Mouse (Mus musculus): ENCODE measurements around the gene Cat. TPM values are rescaled to one million over a fixed set of nuclear protein-coding genes. Genes with fewer than 3 reads are reported as not detected.

The Cat gene
- polyA plus RNA-seq, 1 experiment from 2014 or later = 86.2 TPM

DNA sequence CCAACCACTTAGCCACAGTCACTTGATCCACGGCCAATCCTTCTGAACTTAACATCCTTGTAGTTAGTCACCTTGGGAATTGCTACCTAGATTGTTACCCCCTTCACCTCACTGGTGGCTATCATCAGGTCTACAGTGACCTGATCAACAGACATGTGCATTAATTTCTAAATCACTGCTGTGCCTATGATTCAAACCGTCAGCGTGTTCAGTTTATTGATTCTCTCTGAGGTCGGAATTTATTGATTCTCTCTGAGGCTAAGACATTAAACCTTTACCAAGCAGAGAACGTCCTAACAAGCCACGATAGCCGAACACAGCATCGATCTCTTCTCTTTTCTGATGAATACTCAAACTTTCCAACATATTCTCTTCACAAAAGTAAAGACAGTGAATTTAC, 34.7 kb downstream of the Cat start:
- no peak overlapping the region for H3K4me2 ChIP-seq
- no peak overlapping the region for H3K9ac ChIP-seq
- ATAC-seq (replicated peaks) = no peak
- H3K27me3 ChIP-seq (replicated peaks) = no peaks in the 10 kb centered on the region
- no peaks in the 10 kb centered on the region for H3K9me3 ChIP-seq
- no peaks in the 10 kb centered on the region for H3K4me1 ChIP-seq
- H3K4me3 ChIP-seq = no peak overlapping the region
- WGBS = 86% methylated on average over 8 of the region's 8 CpGs
- no peak overlapping the region for H3K27ac ChIP-seq
- peaks cover 4% of the 10 kb centered on the region; the same call in 1 of the 2 replicates for H3K36me3 ChIP-seq (replicated peaks)

DNA sequence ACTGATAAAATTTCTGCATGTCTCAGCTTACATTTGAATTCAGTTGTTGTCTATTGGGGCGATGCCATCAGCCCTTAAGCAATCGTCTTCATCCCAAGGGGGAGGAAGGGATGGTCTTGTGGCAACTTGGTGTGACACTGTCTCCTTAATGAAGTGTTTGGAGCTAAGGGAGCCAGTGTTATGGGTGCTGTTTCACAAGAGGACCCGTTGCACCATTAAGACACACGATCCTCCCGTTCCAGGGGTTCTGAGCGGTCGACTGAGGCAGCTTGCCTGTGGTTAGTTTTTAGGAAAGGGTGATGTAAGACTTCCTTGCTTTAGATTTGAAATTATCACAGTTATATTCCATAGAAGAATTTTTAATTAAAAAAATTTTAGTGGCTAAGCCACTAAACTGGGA, 35.1 kb downstream of the Cat start:
- 91% methylated on average over 7 of the region's 7 CpGs for WGBS
- ATAC-seq (replicated peaks) = no peak
- H3K27ac ChIP-seq = no peak overlapping the region

DNA sequence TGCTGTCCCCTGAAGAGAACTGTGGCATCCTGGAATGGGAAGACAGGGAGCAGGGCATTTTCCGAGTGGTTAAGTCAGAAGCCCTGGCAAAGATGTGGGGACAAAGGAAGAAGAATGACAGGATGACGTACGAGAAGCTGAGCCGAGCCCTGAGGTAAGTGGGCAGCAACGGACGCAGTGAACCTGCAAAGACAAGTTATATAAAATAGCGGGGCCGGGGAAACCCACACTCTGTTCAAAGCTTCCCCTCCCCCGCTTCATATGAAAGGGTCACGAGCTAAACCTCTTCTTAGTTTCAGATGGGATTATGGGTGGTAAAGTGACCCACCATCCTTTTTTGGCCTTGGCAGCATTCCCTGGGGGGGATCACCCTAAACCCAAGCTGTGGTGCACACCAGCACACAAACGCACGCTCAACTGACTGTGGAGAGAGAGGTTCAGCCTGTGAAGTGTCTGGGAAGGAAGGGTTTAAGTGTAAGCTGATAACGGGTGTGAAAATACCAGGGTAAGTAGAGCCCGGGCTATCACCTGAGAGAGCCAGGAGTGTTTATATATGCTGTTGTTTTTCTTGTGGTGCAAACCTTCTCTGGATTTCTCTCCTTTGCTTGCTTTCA, 35.9 kb downstream of the Cat start:
- Histone ChIP-seq H3K4me3 (no peak overlapping the region), H3K27ac (no peak overlapping the region), H3K36me3 (replicated peaks) (peaks cover 3% of the 10 kb centered on the region; the same call in 1 of the 2 replicates), H3K4me2 (no peak overlapping the region), H3K9ac (no peak overlapping the region), H3K4me1 (no peaks in the 10 kb centered on the region), H3K27me3 (replicated peaks) (no peaks in the 10 kb centered on the region), H3K9me3 (no peaks in the 10 kb centered on the region)
- ATAC-seq (replicated peaks) = no peak
- 71% methylated on average over 14 of the region's 14 CpGs for WGBS

More for the DNA sequence above, 35.1 kb downstream of the Cat start:
- Histone ChIP-seq H3K36me3 (replicated peaks) (peaks cover 3% of the 10 kb centered on the region; the same call in 1 of the 2 replicates), H3K27me3 (replicated peaks) (no peaks in the 10 kb centered on the region), H3K4me3 (no peak overlapping the region), H3K4me1 (no peaks in the 10 kb centered on the region), H3K9ac (no peak overlapping the region), H3K9me3 (no peaks in the 10 kb centered on the region), H3K4me2 (no peak overlapping the region)

DNA sequence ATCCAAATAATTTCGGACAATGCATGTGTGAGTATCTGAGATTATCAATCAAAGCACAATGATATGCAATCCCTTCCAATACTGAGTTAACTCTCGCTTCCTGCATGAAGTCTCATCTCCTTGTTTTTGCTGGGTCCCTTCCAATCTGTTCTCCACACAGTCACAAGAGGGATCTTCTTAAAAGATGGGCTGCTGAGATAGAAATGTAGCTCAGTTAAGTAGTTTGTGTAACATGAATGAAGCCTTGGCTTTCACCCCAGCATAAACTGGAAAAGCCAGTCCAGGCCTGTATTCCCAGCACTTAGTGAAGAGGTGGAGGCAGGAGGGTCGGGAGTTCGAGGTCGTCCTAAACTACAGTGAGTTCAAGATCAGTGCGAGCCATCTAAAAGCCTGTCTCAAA, 38.6 kb downstream of the Cat start:
- Histone ChIP-seq H3K27me3 (replicated peaks) (no peaks in the 10 kb centered on the region), H3K4me3 (no peak overlapping the region), H3K9ac (no peak overlapping the region), H3K27ac (no peak overlapping the region), H3K9me3 (no peaks in the 10 kb centered on the region), H3K36me3 (replicated peaks) (no peaks in the 10 kb centered on the region), H3K4me1 (no peaks in the 10 kb centered on the region), H3K4me2 (no peak overlapping the region)
- WGBS = 84% methylated on average over 6 of the region's 6 CpGs
- no peak for ATAC-seq (replicated peaks)

DNA sequence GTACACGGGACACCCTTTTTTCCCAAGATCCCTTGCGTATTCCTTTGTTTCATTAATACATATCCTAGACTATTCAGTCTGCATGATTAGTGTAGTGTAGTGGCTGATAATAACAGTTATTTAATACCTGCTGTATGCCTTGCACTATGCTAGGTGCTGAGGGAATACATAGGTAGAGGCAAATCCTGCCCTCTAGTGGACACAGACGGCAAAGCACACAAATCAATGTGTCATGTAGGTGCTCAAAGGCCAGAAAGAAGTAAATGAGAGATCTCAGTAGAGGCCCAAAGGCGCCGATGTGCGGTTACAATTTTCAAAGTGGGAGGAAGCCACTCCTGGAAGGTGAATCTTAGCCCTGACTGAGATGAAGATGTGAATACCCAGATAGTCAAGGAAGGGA, 39.2 kb downstream of the Cat start:
- WGBS = 62% methylated on average over 6 of the region's 6 CpGs
- Histone ChIP-seq H3K27ac (no peak overlapping the region), H3K27me3 (replicated peaks) (no peaks in the 10 kb centered on the region), H3K9me3 (no peaks in the 10 kb centered on the region), H3K4me2 (no peak overlapping the region), H3K4me1 (no peaks in the 10 kb centered on the region), H3K4me3 (no peak overlapping the region), H3K9ac (no peak overlapping the region), H3K36me3 (replicated peaks) (no peaks in the 10 kb centered on the region)
- ATAC-seq (replicated peaks) = 0 out of 2 replicates have a peak, but pooled peaks have one; percentile 40

DNA sequence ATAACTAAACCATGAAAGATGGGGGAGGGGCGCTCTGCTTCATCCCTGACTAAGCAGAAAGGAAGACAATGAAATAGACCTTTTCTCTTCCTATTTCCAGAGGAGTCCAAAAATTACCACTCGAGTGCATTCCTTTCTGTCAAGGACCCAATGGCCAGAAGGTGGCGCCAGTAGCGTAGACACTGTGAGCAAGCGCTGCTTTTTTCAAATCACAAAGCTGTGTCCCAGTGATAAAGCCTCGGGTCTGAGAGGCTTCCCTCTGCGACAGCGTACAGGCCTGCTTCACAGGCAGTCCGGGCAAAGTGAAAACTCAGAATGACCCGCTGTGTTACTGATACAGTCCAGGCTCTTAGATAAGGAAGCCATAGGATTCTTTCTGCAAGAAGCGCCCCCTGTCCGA, 45.2 kb downstream of the Cat start:
- Histone ChIP-seq H3K36me3 (replicated peaks) (no peaks in the 10 kb centered on the region), H3K9me3 (no peaks in the 10 kb centered on the region), H3K27ac (no peak overlapping the region), H3K4me1 (peaks cover 4% of the 10 kb centered on the region; the same call in 1 of the 2 replicates), H3K27me3 (replicated peaks) (no peaks in the 10 kb centered on the region), H3K9ac (no peak overlapping the region), H3K4me2 (peak overlapping the region; percentile 49), H3K4me3 (peak overlapping the region; percentile 23)
- 6% methylated on average over 12 of the region's 12 CpGs for WGBS
- ATAC-seq (replicated peaks) = peak; percentile 67

DNA sequence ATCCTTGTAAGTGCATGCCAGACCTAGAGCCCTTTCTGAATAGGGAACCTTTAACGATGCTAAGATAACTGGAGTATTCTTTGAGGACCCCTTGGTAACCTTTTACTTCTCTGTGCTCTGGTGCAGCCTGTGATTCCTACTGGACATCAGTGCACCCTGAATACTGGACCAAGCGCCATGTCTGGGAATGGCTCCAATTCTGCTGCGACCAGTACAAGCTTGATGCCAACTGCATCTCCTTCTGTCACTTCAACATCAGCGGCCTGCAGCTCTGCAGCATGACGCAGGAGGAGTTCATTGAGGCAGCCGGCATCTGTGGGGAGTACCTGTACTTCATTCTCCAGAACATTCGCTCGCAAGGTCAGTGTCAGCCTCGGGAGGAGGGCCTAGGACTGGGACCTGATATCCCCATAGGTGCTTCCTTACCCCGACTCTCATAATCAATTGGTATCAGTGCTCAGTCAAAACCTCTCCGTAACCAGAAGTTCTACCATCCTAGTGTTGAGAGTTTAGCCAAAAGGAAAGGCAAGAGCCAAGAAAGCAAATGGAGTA, 45.8 kb downstream of the Cat start:
- H3K27me3 ChIP-seq (replicated peaks) = no peaks in the 10 kb centered on the region
- no peak overlapping the region for H3K27ac ChIP-seq
- H3K4me1 ChIP-seq = peaks cover 4% of the 10 kb centered on the region; the same call in 1 of the 2 replicates
- H3K4me3 ChIP-seq = no peak overlapping the region
- H3K36me3 ChIP-seq (replicated peaks) = no peaks in the 10 kb centered on the region
- no peaks in the 10 kb centered on the region for H3K9me3 ChIP-seq
- ATAC-seq (replicated peaks) = 0 out of 2 replicates have a peak, but pooled peaks have one; percentile 34
- 93% methylated on average over 11 of the region's 11 CpGs for WGBS
- H3K4me2 ChIP-seq = no peak overlapping the region
- H3K9ac ChIP-seq = no peak overlapping the region

DNA sequence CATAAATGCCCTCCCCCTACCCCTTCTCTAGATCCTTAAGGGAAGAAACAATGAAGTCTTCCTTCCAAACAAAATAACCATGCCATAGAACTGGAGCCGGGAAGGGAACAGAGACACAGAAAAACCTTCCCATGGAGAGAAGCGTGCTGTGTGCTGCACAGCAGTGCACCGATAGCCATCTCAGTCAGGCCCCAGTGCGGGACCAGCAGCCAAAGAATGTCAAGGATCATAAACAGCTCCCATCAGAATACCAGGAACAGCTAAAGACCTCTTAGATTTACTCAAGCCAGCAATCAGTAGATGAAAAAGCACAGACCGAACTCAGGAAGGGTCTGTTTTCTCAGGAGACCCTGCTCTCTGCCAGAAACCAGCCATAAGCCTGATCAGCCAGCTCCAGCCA, 48.4 kb downstream of the Cat start:
- Histone ChIP-seq H3K4me1 (peaks cover 4% of the 10 kb centered on the region; the same call in 1 of the 2 replicates), H3K9ac (no peak overlapping the region), H3K9me3 (no peaks in the 10 kb centered on the region), H3K27ac (no peak overlapping the region), H3K27me3 (replicated peaks) (no peaks in the 10 kb centered on the region), H3K4me2 (no peak overlapping the region), H3K36me3 (replicated peaks) (no peaks in the 10 kb centered on the region), H3K4me3 (no peak overlapping the region)
- ATAC-seq (replicated peaks) = no peak
- 82% methylated on average over 5 of the region's 5 CpGs for WGBS

DNA sequence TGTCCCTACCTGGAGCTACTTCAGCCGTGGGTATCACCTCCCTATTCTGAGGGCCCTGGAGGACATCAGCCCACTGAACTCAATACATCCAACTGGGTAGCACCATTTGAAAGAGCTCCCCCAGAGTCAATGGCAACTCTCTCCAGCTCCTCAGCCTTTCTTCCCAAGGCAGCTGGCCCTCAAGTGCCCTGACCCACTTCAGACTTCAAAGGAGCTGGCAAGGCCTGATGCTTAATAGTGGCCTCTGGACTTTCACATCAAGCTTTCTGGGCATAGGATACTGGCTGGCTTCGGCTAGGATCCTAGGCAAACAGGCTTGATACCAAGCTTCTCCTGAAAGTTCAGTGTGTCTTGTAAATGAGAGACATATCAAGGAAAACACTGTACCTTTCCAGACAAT, 49.9 kb downstream of the Cat start:
- Histone ChIP-seq H3K4me2 (no peak overlapping the region), H3K9ac (no peak overlapping the region)
- WGBS = 75% methylated on average over 2 of the region's 2 CpGs

DNA sequence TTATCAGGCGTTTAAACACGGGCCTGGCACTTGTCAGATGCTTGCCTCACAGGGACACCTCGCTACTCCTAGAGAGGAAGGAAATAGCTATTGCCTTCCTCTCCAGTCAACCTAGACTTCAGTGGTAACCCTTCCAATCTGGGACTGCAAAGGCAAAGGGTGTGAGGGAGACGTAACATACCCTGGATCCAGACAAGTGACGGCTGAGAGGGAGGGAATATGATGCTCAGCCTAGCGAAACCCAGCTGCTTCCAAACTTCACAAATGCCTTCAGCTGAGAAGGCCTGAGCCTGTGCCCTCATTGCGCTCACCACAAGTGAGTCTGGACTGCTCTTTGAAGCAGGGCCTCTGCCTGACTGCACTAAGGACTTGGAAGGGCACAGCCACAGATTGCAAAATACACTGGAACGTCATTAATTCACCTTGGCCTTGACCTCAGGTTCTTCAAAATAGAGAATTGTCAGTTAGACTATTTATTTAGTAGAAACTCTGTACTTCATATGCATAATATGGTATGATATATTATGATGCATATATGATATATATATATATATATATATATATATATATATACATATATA, 52.2 kb downstream of the Cat start:
- Histone ChIP-seq H3K27ac (no peak overlapping the region), H3K4me2 (no peak overlapping the region)
- WGBS = 81% methylated on average over 8 of the region's 8 CpGs

More for the DNA sequence above, 49.9 kb downstream of the Cat start:
- Histone ChIP-seq H3K27ac (no peak overlapping the region), H3K27me3 (replicated peaks) (no peaks in the 10 kb centered on the region), H3K9me3 (no peaks in the 10 kb centered on the region), H3K4me3 (no peak overlapping the region), H3K36me3 (replicated peaks) (no peaks in the 10 kb centered on the region), H3K4me1 (peaks cover 4% of the 10 kb centered on the region; the same call in 1 of the 2 replicates)
- ATAC-seq (replicated peaks) = no peak

DNA sequence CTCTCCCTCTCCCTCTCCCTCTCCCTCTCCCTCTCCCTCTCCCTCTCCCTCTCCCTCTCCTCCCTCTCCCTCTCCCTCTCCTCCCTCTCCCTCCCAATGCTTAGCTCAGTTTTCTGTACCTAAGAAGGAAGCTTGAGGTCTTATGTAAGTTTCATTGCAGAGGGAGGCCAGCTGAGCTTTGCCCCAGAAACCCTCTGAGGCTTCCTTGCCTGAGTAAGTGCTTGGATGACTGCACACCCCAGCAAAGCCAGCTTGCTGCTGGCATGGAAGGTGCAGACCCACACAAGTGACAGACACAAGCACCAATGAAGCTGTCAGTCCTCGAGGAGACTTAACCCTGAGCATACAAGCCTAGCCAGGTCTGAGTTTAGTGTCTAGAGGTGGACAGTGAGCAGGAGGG, 54.2 kb downstream of the Cat start:
- Histone ChIP-seq H3K9me3 (no peaks in the 10 kb centered on the region), H3K4me2 (no peak overlapping the region), H3K36me3 (replicated peaks) (no peaks in the 10 kb centered on the region), H3K4me1 (no peaks in the 10 kb centered on the region), H3K27ac (no peak overlapping the region), H3K4me3 (no peak overlapping the region), H3K9ac (no peak overlapping the region), H3K27me3 (replicated peaks) (no peaks in the 10 kb centered on the region)
- 25% methylated on average over 1 of the region's 1 CpGs for WGBS
- ATAC-seq (replicated peaks) = no peak

More for the DNA sequence above, 52.2 kb downstream of the Cat start:
- H3K36me3 ChIP-seq (replicated peaks) = no peaks in the 10 kb centered on the region
- no peaks in the 10 kb centered on the region for H3K9me3 ChIP-seq
- H3K4me3 ChIP-seq = no peak overlapping the region
- no peak for ATAC-seq (replicated peaks)
- H3K4me1 ChIP-seq = no peaks in the 10 kb centered on the region
- no peaks in the 10 kb centered on the region for H3K27me3 ChIP-seq (replicated peaks)
- H3K9ac ChIP-seq = no peak overlapping the region

DNA sequence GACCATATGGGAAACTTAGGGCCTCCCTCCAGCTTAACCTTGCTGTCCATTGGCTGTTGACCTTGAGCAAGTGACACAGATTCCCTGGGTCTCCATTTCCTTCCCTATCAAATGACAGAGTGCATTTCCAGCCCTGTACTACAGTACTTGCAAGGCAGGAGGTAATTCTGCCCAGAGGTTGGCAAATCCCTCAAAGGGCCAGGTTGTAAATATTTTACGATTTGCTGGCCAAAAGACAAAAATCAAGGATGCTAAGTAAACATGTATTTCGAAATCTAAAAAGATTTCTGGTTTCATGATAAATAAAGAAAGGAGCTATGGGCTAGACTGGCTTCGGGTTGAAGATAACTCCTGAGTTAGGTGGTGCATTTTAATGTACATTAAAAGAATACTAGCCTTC, 56.6 kb downstream of the Cat start:
- Histone ChIP-seq H3K36me3 (replicated peaks) (no peaks in the 10 kb centered on the region), H3K9me3 (no peaks in the 10 kb centered on the region), H3K27me3 (replicated peaks) (no peaks in the 10 kb centered on the region), H3K4me1 (peaks cover 8% of the 10 kb centered on the region; the same call in 1 of the 2 replicates), H3K27ac (no peak overlapping the region), H3K4me3 (no peak overlapping the region), H3K9ac (no peak overlapping the region), H3K4me2 (no peak overlapping the region)
- WGBS = 86% methylated on average over 3 of the region's 3 CpGs
- no peak for ATAC-seq (replicated peaks)

Data from midbrain, embryonic 15.5 days (tissue).